Mouse (Mus musculus) monocyte, adult 5-6 weeks (primary cell): ENCODE measurements at regions not wholly inside any gene's neighbourhood (a gene's known extent, or its start where the extent isn't known, plus 50 kb on each side); places are given as distances from the start of the nearest gene placed in this dataset.

Experiments
- ATAC-seq: fragments of 153-309, 156-312 bp; replicated peaks from 2 replicates; pipeline ENCODE4 v1.8.0; 2017; ENCODE audit warnings: mild to moderate bottlenecking; ENCODE audit not compliant: low TSS enrichment, insufficient number of reproducible peaks, severe bottlenecking, poor library complexity, low FRiP score

- no peak for ATAC-seq
Observed at GRCm38 (mm10) chr1:75612083-75612720, 66.1 kb downstream of the Slc4a3 start.

DNA sequence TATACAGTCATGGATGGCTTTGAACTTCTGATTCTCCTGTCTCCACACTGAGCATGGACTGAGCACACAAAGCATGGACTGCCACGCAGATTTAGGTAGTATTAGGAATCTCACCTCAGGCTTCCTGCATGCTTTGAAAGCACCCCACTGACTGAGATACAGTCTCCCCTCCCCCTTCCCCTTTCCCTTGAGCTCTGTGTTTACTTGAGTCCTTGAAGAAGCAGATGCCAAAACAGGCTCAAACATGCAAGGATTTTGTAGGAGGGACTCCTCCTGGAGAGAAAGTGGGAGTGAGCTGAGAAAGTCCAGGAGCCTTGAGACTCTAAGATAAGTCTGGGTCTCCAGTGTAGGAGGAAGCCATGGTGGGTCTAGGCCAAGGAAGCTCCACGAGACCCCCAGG lies 67.1 kb downstream of the Slc4a3 start:
- no peak for ATAC-seq

- no peak for ATAC-seq
Observed at GRCm38 (mm10) chr1:75616971-75617370, 70.9 kb downstream of the Slc4a3 start.

GRCm38 (mm10) chr1:75618367-75618790 lies 72.3 kb downstream of the Slc4a3 start:
- ATAC-seq, result no peak

DNA sequence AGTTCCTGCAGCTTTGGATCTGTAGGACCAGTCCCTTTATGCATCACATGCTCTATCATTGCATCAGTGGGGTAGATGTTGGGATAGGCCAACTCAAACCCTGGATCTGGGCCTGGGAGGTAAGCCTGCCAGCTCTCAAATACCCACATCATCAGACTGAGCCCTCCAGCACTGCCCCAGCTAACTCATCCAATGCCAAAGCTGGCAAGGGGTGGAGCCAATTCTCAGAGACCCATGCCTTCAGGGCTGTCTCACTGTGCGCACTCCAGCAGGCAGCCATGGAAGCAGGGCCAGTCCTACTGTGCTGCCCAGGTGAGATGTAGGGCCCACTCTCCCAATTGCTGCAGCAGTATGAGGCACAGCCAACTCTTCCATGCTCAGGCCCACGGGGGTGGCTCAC lies 84.2 kb downstream of the Slc4a3 start:
- no peak for ATAC-seq

- no peak for ATAC-seq
Observed at GRCm38 (mm10) chr1:75631729-75632128, 85.7 kb downstream of the Slc4a3 start.

DNA sequence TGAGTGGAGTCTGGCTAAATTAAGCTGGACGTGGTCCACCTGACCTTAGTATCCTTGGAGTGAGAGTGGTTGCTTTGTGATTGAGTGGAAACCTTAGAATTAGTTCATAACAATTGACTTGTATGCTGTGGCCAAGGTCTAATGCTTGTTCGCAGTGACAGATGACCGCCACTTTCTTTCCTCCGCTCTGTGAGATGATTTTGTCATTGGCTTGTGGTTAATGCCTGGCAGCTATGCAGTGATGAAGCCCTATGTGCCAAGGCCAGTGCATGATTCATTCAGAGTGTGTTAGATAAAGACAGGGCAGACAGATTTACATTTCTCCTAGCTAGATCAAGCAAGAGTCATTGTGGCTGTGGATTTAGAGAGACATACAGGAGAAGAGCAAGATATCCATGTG lies 89.5 kb downstream of the Slc4a3 start:
- no peak for ATAC-seq

GRCm38 (mm10) chr1:75639031-75640001 lies 93.2 kb downstream of the Slc4a3 start:
- no peak for ATAC-seq

DNA sequence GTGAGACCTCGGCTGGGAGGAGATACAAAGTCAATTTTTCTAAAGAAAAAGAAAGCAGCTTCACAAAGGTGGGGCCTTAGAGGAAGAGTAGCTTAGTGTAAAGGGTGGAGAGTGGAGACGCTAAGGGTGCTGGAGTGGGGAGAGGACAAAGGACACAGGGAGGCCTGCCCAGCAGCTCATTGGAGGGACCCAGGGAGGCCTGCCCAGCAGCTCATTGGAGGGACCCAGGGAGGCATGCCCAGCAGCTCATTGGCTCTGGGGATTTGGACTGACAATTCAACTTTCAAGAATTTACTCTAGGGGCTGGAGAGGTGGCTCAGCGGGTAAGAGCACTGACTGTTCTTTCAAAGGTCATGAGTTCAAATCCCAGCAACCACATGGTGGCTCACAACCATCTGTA lies 96.4 kb downstream of the Slc4a3 start:
- ATAC-seq, result no peak

GRCm38 (mm10) chr1:75652547-75652946 lies 106.5 kb downstream of the Slc4a3 start:
- ATAC-seq, result no peak

DNA sequence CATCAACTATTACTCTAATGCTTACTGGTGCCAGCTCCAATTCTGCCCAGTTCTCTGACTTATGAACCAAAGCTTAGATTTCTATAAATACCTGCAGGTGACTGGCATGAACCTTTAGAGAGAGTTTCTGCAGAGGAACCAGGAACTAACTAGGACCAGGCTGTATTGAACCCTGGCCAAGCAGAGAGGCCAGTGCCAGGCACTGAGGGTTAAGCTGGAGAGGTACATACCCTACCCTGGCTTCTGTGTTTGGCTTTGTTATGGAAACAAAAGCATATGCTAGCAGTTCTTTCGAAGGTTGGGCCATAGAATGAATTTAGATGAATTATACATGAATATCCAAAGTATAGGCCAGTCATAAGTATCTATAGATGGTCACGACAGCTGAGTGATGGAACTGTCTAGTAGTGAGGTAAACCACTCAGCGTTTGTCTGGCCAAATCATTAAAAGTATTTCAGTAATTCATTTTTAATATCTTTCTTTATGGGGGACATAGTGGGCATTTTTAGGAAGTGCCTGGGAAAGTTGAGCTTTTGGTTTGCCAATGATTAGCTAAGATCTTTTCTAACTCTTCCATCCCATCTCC lies 107.0 kb downstream of the Slc4a3 start:
- no peak for ATAC-seq

GRCm38 (mm10) chr1:75653671-75654076 lies 107.6 kb downstream of the Slc4a3 start:
- ATAC-seq, result no peak

DNA sequence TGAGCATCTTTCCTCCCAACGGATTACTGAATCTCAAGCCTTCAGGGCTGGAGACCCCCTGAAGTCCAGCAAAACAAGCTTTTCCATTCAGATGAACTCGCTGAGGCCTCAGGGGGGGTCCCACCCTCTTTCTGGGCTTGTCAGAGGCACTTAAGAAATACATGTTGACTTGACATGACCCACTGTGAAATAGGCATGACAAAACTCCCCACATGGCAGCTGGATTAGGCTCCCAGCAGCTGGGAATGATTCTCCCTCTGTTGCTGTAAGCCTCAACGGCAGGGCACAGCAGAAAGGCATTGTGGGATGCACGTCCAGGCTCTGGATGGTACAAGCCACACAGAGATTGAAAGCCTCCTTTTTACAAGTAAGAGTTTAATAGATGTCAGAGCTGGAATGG lies 110.5 kb downstream of the Slc4a3 start:
- ATAC-seq, result no peak

- no peak for ATAC-seq
Observed at GRCm38 (mm10) chr1:75660336-75661100, 114.5 kb downstream of the Slc4a3 start.

DNA sequence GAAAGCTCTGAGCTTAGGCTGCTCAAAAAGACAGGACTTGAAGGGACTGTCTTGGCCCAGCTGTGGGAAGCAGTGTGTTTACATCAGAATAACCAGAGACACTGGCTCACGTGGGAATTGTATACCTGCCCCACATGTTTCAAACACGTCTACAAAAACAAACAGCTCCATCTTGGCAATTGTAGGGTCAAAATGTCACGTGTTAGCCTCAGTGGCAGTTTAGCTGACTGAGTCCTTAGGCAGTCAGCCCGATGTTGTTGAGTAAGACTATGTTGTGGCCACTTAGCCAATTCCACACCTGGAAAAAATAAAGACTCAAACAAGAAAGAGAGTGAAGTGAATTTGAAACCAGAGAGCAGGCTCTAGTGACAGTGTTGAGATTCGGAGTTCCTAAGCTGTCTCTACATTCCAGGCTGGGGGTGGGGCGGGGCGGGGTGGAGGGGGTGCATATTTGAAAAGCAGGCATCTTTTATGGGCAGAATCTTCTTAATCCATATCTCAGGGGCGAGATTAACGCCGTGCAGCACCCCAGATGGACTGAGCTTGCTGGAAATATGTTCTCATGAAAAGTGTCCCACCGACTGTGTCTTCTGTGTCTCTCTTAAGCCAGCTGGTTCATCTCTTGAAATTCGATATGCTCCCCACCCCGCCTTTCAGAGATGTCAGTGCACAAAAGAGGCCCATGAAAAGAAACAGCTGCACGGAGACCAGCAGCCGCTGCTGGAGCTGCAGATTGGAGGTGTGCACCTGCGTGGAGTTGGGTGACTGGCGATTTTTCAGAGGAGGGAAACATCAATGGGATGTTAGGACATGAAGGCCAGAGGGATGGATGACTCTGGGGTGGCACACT lies 116.3 kb downstream of the Slc4a3 start:
- no peak for ATAC-seq

GRCm38 (mm10) chr1:75667736-75668269 lies 121.7 kb downstream of the Slc4a3 start:
- no peak for ATAC-seq

GRCm38 (mm10) chr1:75676295-75676694 lies 130.2 kb downstream of the Slc4a3 start:
- ATAC-seq, result no peak

DNA sequence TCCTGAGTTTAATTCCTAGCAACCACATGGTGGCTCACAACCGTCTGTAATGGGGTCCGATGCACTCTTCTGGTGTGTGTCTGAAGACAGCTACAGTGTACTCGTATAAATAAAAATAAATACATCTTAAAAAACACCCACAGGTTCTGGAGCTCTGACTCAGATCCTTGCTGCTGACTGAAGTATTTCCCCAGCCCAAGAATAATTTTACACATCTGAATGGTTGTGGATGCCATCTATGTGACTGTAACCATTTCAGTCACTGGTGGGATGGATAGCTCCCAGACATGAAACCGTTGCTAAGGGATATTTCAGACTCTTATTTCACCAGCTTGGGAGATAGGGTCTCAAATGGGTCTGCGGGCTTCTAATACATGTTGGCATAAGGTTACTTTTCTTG lies 131.6 kb downstream of the Slc4a3 start:
- ATAC-seq, result no peak
